Mouse (Mus musculus): Measurements from ENCODE around the gene Spesp1.

Spesp1 gene

GRCm38 (mm10) chr9:62281991-62282390, at the start of gene Spesp1:
Gene Spesp1 (minus strand): TSS chr9:62282208.
- no peak for DNase-seq (ENCODE audit: extremely low spot score, low read depth, low spot score)

GRCm38 (mm10) chr9:62325965-62326364, 44.0 kb upstream of the Spesp1 start:
- DNase-seq (ENCODE audit: extremely low spot score, low read depth, low spot score): no peak

- DNase-seq (ENCODE audit: extremely low spot score, low read depth, low spot score): no peak
Measured at GRCm38 (mm10) chr9:62323816-62324215, 41.8 kb upstream of the Spesp1 start.

GRCm38 (mm10) chr9:62318729-62319128, 36.7 kb upstream of the Spesp1 start:
- no peak for DNase-seq (ENCODE audit: extremely low spot score, low read depth, low spot score)

GRCm38 (mm10) chr9:62315556-62315955, 33.5 kb upstream of the Spesp1 start:
- DNase-seq (ENCODE audit: extremely low spot score, low read depth, low spot score): no peak

- no peak for DNase-seq (ENCODE audit: extremely low spot score, low read depth, low spot score)
Measured at GRCm38 (mm10) chr9:62296891-62297290, 14.9 kb upstream of the Spesp1 start.

GRCm38 (mm10) chr9:62295006-62295698, 13.1 kb upstream of the Spesp1 start:
- DNase-seq (ENCODE audit: extremely low spot score, low read depth, low spot score): peak; percentile 66

GRCm38 (mm10) chr9:62287633-62288025, 5.6 kb upstream of the Spesp1 start:
- no peak for DNase-seq (ENCODE audit: extremely low spot score, low read depth, low spot score)

GRCm38 (mm10) chr9:62286967-62287632, 5.1 kb upstream of the Spesp1 start:
- DNase-seq (ENCODE audit: extremely low spot score, low read depth, low spot score): peak; percentile 52

- DNase-seq (ENCODE audit: extremely low spot score, low read depth, low spot score): no peak
Measured at GRCm38 (mm10) chr9:62284266-62284665, 2.3 kb upstream of the Spesp1 start.

- DNase-seq (ENCODE audit: extremely low spot score, low read depth, low spot score): no peak
Measured at GRCm38 (mm10) chr9:62276899-62277298, 5.1 kb downstream of the Spesp1 start.

- no peak for DNase-seq (ENCODE audit: extremely low spot score, low read depth, low spot score)
Measured at GRCm38 (mm10) chr9:62270775-62271399, 11.1 kb downstream of the Spesp1 start.

GRCm38 (mm10) chr9:62269161-62269560, 12.8 kb downstream of the Spesp1 start:
- DNase-seq (ENCODE audit: extremely low spot score, low read depth, low spot score): no peak

- no peak for DNase-seq (ENCODE audit: extremely low spot score, low read depth, low spot score)
Measured at GRCm38 (mm10) chr9:62265278-62265677, 16.7 kb downstream of the Spesp1 start.

GRCm38 (mm10) chr9:62263652-62264051, 18.4 kb downstream of the Spesp1 start:
- no peak for DNase-seq (ENCODE audit: extremely low spot score, low read depth, low spot score)

GRCm38 (mm10) chr9:62261406-62261805, 20.6 kb downstream of the Spesp1 start:
- DNase-seq (ENCODE audit: extremely low spot score, low read depth, low spot score): no peak

- DNase-seq (ENCODE audit: extremely low spot score, low read depth, low spot score): no peak
Measured at GRCm38 (mm10) chr9:62261006-62261405, 21.0 kb downstream of the Spesp1 start.

- no peak for DNase-seq (ENCODE audit: extremely low spot score, low read depth, low spot score)
Measured at GRCm38 (mm10) chr9:62258005-62258404, 24.0 kb downstream of the Spesp1 start.

- DNase-seq (ENCODE audit: extremely low spot score, low read depth, low spot score): no peak
Measured at GRCm38 (mm10) chr9:62255896-62256576, 26.0 kb downstream of the Spesp1 start.

- DNase-seq (ENCODE audit: extremely low spot score, low read depth, low spot score): no peak
Measured at GRCm38 (mm10) chr9:62253736-62254443, 28.1 kb downstream of the Spesp1 start.

- DNase-seq (ENCODE audit: extremely low spot score, low read depth, low spot score): no peak
Measured at GRCm38 (mm10) chr9:62250296-62250695, 31.7 kb downstream of the Spesp1 start.

Measured in hindlimb bud, embryonic 11.5 days (tissue).